Comparison of ENCODE assay signal across 8 mouse cellular contexts in the genomic region with DNA sequence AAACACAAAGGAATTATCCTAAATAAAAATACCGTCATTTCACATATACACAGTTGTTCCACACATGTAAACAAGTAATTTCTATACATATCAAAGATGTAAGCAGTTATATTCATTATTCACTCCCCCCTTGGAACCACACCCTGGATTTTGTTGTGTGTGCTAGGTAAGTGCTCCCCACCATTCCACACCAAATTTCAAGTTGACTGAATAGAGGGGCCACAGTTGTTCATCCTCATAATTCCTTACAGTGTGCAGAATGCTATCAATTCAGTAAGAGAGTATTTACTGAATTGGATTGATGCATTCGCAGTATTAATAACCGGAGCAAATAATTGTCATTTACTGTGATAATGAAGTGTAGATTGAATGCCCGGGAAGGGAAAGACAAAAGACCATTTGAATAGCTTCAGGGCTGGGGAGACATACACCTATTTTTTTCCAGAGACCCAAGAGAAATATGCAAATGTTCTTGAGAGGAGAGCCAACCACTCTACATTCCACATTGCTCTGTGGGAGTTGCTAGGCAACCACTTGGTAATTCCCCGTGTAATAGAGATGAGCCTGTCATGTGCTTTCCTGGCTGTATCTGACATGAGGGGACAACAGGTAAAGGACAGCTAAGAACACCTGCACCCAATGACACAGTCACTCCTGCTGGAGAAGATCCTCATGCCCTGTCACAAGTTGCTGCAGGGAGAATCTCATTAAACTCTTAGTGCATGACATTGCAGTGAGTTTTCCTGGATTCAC. TPM values are rescaled to one million over a fixed set of nuclear protein-coding genes. Genes with fewer than 3 reads are reported as not detected.
DNase-seq lines count a peak whose midpoint lies in the region; ATAC-seq and TF ChIP-seq lines count a peak whose summit lies in the region.

No protein-coding gene starts in this region.

- H3K4me3 ChIP-seq in cortical plate, adult 2 months (ENCODE audit: insufficient read depth, low read length) = no peak overlapping the region
- H3K4me3 ChIP-seq in hindbrain, embryonic 13.5 days = no peak overlapping the region
- H3K4me3 ChIP-seq in neural tube, embryonic 14.5 days (ENCODE audit: low read depth, low read length) = no peak overlapping the region

- peak overlapping the region; percentile 40 for H3K4me2 ChIP-seq in hindbrain, embryonic 13.5 days
- peak overlapping the region; percentile 26; the same call in 1 of the 2 replicates for H3K4me2 ChIP-seq in neural tube, embryonic 14.5 days (ENCODE audit: low read depth, low read length)

- no peak for TF ChIP-seq CTCF in cortical plate, adult 2 months (IDR thresholded peaks at IDR 0.05; ENCODE audit: extremely low read depth, insufficient read depth, low read length)

- peaks cover 9% of the 10 kb centered on the region for H3K4me1 ChIP-seq in cortical plate, adult 2 months (ENCODE audit: control insufficient read depth, insufficient read depth, low read length)
- peaks cover 43% of the 10 kb centered on the region for H3K4me1 ChIP-seq in hindbrain, embryonic 13.5 days (replicated peaks)
- peaks cover 30% of the 10 kb centered on the region for H3K4me1 ChIP-seq in neural tube, embryonic 14.5 days (ENCODE audit: control insufficient read depth, insufficient read depth, low read length)

- WGBS in hindbrain, embryonic 13.5 days = 12% methylated on average over 5 of the region's 5 CpGs
- 17% methylated on average over 5 of the region's 5 CpGs for WGBS in neural tube, embryonic 14.5 days

- ATAC-seq in hindbrain, embryonic 13.5 days (ENCODE audit: low FRiP score) = peak; percentile 73
- peak; percentile 75 for ATAC-seq in neural tube, embryonic 14.5 days (ENCODE audit: low read depth)

- TF ChIP-seq POLR2A in cortical plate, adult 2 months (IDR thresholded peaks at IDR 0.05; ENCODE audit: extremely low read depth, insufficient read depth, low read length) = 0 out of 2 replicates have a peak, but pooled peaks have one; percentile 22

- H3K9me3 ChIP-seq in hindbrain, embryonic 13.5 days = no peaks in the 10 kb centered on the region
- H3K9me3 ChIP-seq in neural tube, embryonic 14.5 days (ENCODE audit: control insufficient read depth, low read length) = no peaks in the 10 kb centered on the region

- DNase-seq in layer of hippocampus, adult 9-11 months = peak; percentile 66
- DNase-seq in layer of hippocampus, adult 9-10 months (ENCODE audit: low spot score) = no peak
- DNase-seq in ovary, postnatal 14 days (ENCODE audit: low spot score) = no peak
- DNase-seq in thymus, postnatal 36 days = no peak
- DNase-seq in urinary bladder, postnatal 14 days (ENCODE audit: low spot score) = no peak

- no peaks in the 10 kb centered on the region for H3K27me3 ChIP-seq in hindbrain, embryonic 13.5 days
- no peaks in the 10 kb centered on the region for H3K27me3 ChIP-seq in neural tube, embryonic 14.5 days (ENCODE audit: control insufficient read depth, insufficient read depth, low read length)

- no peak overlapping the region for H3K27ac ChIP-seq in cortical plate, adult 2 months (ENCODE audit: insufficient read depth, low read length)
- peak overlapping the region; percentile 97 for H3K27ac ChIP-seq in hindbrain, embryonic 13.5 days
- peak overlapping the region; percentile 93 for H3K27ac ChIP-seq in neural tube, embryonic 14.5 days (ENCODE audit: low read depth, low read length)

- no peaks in the 10 kb centered on the region for H3K36me3 ChIP-seq in hindbrain, embryonic 13.5 days
- H3K36me3 ChIP-seq in neural tube, embryonic 14.5 days (ENCODE audit: control insufficient read depth, insufficient read depth, low read length) = no peaks in the 10 kb centered on the region

- H3K9ac ChIP-seq in hindbrain, embryonic 13.5 days = peak overlapping the region; percentile 51
- H3K9ac ChIP-seq in neural tube, embryonic 14.5 days (replicated peaks; ENCODE audit: low read depth, low read length) = peak overlapping the region; percentile 47; the same call in 1 of the 2 replicates

RNA-seq across cellular contexts. Expression of a gene that starts 4.9 kb away (rescaled TPM):
- polyA plus RNA-seq in cortical plate, adult 2 months (2012; rRNA removed) = 83.7 and 84.4 TPM in 2 replicates
- 44.1 and 45.4 TPM in 2 replicates for polyA plus RNA-seq in hindbrain, embryonic 13.5 days (2015; fragmentation: Nextera tagmentation; extraction: Ambion mirVana)
- 51.7 and 54.2 TPM in 2 replicates for polyA plus RNA-seq in neural tube, embryonic 14.5 days (2014; fragmentation: Nextera tagmentation; extraction: Ambion mirVana)

RNA-seq across cellular contexts. Expression of a gene that starts 48.3 kb away (rescaled TPM):
- polyA plus RNA-seq in cortical plate, adult 2 months (2012; rRNA removed) = 61.1 and 65.1 TPM in 2 replicates
- 12.1 and 13.4 TPM in 2 replicates for polyA plus RNA-seq in hindbrain, embryonic 13.5 days (2015; fragmentation: Nextera tagmentation; extraction: Ambion mirVana)
- 10.3 and 20.5 TPM in 2 replicates for polyA plus RNA-seq in neural tube, embryonic 14.5 days (2014; fragmentation: Nextera tagmentation; extraction: Ambion mirVana)

RNA-seq across cellular contexts. Expression of a gene that starts 57.3 kb away (rescaled TPM):
- 35.7 and 37.1 TPM in 2 replicates for polyA plus RNA-seq in cortical plate, adult 2 months (2012; rRNA removed)
- 66.4 and 70.0 TPM in 2 replicates for polyA plus RNA-seq in hindbrain, embryonic 13.5 days (2015; fragmentation: Nextera tagmentation; extraction: Ambion mirVana)
- polyA plus RNA-seq in neural tube, embryonic 14.5 days (2014; fragmentation: Nextera tagmentation; extraction: Ambion mirVana) = 47.6 and 58.3 TPM in 2 replicates
